Mouse (Mus musculus) thymus, adult 2 months (tissue): ENCODE results near the gene Pdia3. TPM values are rescaled to one million over a fixed set of nuclear protein-coding genes. Genes with fewer than 3 reads are reported as not detected.
"Not testable (repeated sequence)": the region's sequence is repeated elsewhere in the genome, so short reads cannot be mapped to it uniquely, and the experiment has no call there.

Experiments used
- DNase-seq: peaks from one replicate; pipeline ENCODE4 v3.0.0; 2021
- H3K27ac ChIP-seq: fragments of 200-500 bp; 2 replicates; pipeline ENCODE4 v1.5.1; 2012; ENCODE audit warnings: low read length, control low read depth; ENCODE audit not compliant: control insufficient read depth, insufficient read depth
- H3K27me3 ChIP-seq: fragments of 200-500 bp; 2 replicates; pipeline ENCODE4 v1.6.1; 2012; ENCODE audit warnings: mild to moderate bottlenecking, low read length, moderate library complexity, mixed read lengths; ENCODE audit not compliant: control insufficient read depth, insufficient read depth
- H3K36me3 ChIP-seq: fragments of 200-500 bp; 2 replicates; pipeline ENCODE4 v1.6.1; 2012; ENCODE audit warnings: mild to moderate bottlenecking, low read length, moderate library complexity; ENCODE audit not compliant: control insufficient read depth, insufficient read depth
- H3K4me1 ChIP-seq: fragments of 200-500 bp; replicated peaks from 2 replicates; pipeline ENCODE4 v1.6.1; 2012; ENCODE audit warnings: low read length; ENCODE audit not compliant: control insufficient read depth, insufficient read depth
- H3K4me3 ChIP-seq: fragments of 200-500 bp; 2 replicates; pipeline ENCODE4 v1.5.1; 2012; ENCODE audit warnings: mild to moderate bottlenecking, low read length, control low read depth, moderate library complexity; ENCODE audit not compliant: control insufficient read depth, insufficient read depth
- CTCF ChIP-seq: fragments of 200-500 bp; IDR thresholded peaks from 2 replicates; pipeline ENCODE4 v1.5.1; 2012; ENCODE audit warnings: mild to moderate bottlenecking, control low read depth, low read length, moderate library complexity, borderline replicate concordance; ENCODE audit not compliant: control insufficient read depth, poor library complexity, insufficient read depth; ENCODE audit errors: extremely low read depth
- POLR2A ChIP-seq: fragments of 200-500 bp; IDR thresholded peaks from 2 replicates; pipeline ENCODE4 v1.6.1; 2012; ENCODE audit warnings: mild to moderate bottlenecking, low read length, control low read depth, moderate library complexity; ENCODE audit not compliant: control insufficient read depth, poor library complexity, insufficient read depth; ENCODE audit errors: extremely low read depth
- WGBS: fragments of 180-500 bp; shearing (Covaris S2); methylation state at CpG from one replicate; pipeline ENCODE4 v1.1.7; 2018; 5-methylcytosine and 5-hydroxymethylcytosine counted together
- polyA plus RNA-seq: library from polyadenylated mRNA; depleted of rRNA; stranded (reverse); fragments of >200 nt; gene quantifications from 2 replicates; pipeline ENCODE4 v1.2.3, GENCODE M21; 2012

Gene Pdia3
- polyA plus RNA-seq, 1 experiment = 550 TPM

GRCm38 (mm10) chr2:121473301-121474179 lies 60.0 kb downstream of the Pdia3 start, which contains the start of gene Mfap1b:
Gene Mfap1b, minus strand, starts transcription at chr2:121474067.
- TF ChIP-seq POLR2A = peak; percentile 56; the same call in 1 of the 2 replicates
- not testable (repeated sequence) for H3K36me3 ChIP-seq, H3K27me3 ChIP-seq, H3K4me1 ChIP-seq, H3K27ac ChIP-seq
- DNase-seq = peak; percentile 77
- peak within 1 kb of the TSS; percentile 60 for H3K4me3 ChIP-seq
- WGBS = 5% methylated on average over 41 of the region's 41 CpGs

GRCm38 (mm10) chr2:121474180-121474535 lies 60.6 kb downstream of the Pdia3 start:
- H3K27ac ChIP-seq = no peak overlapping the region
- no peaks in the 10 kb centered on the region for H3K4me1 ChIP-seq
- no peak for DNase-seq
- no peaks in the 10 kb centered on the region for H3K36me3 ChIP-seq
- TF ChIP-seq POLR2A = no peak
- H3K27me3 ChIP-seq = no peaks in the 10 kb centered on the region
- WGBS = 29% methylated on average over 8 of the region's 8 CpGs
- peak overlapping the region; percentile 60 for H3K4me3 ChIP-seq

GRCm38 (mm10) chr2:121475306-121475705 lies 61.7 kb downstream of the Pdia3 start:
- WGBS = 96% methylated on average over 2 of the region's 2 CpGs

GRCm38 (mm10) chr2:121477491-121478266 lies 64.1 kb downstream of the Pdia3 start:
- no peak overlapping the region for H3K27ac ChIP-seq
- H3K4me3 ChIP-seq = no peak overlapping the region
- DNase-seq = no peak
- TF ChIP-seq POLR2A (no peak), CTCF (no peak)
- H3K4me1 ChIP-seq = no peaks in the 10 kb centered on the region
- H3K36me3 ChIP-seq = no peaks in the 10 kb centered on the region
- H3K27me3 ChIP-seq = no peaks in the 10 kb centered on the region
- WGBS = 97% methylated on average over 3 of the region's 3 CpGs

More at GRCm38 (mm10) chr2:121475306-121475705, 61.7 kb downstream of the Pdia3 start:
- H3K4me3 ChIP-seq, H3K27ac ChIP-seq, H3K4me1 ChIP-seq, H3K27me3 ChIP-seq, H3K36me3 ChIP-seq, DNase-seq: not testable (repeated sequence)

GRCm38 (mm10) chr2:121480498-121480897 lies 66.9 kb downstream of the Pdia3 start:
- peak; percentile 43 for DNase-seq
- TF ChIP-seq POLR2A (no peak), CTCF (no peak)
- 46% methylated on average over 3 of the region's 3 CpGs for WGBS
- Histone ChIP-seq H3K4me3 (no peak overlapping the region), H3K27me3 (no peaks in the 10 kb centered on the region), H3K36me3 (no peaks in the 10 kb centered on the region), H3K4me1 (no peaks in the 10 kb centered on the region), H3K27ac (no peak overlapping the region)

GRCm38 (mm10) chr2:121480916-121481315 lies 67.3 kb downstream of the Pdia3 start:
- H3K4me1 ChIP-seq, H3K27me3 ChIP-seq, H3K36me3 ChIP-seq, H3K27ac ChIP-seq, DNase-seq, H3K4me3 ChIP-seq: not testable (repeated sequence)
- WGBS = 91% methylated on average over 13 of the region's 13 CpGs

GRCm38 (mm10) chr2:121483576-121483975 lies 70.0 kb downstream of the Pdia3 start:
- Histone ChIP-seq H3K27me3 (no peaks in the 10 kb centered on the region), H3K36me3 (no peaks in the 10 kb centered on the region), H3K27ac (no peak overlapping the region), H3K4me1 (no peaks in the 10 kb centered on the region), H3K4me3 (no peak overlapping the region)
- TF ChIP-seq CTCF = no peak
- TF ChIP-seq POLR2A = no peak
- WGBS = 92% methylated on average over 8 of the region's 8 CpGs
- no peak for DNase-seq

- not testable (repeated sequence) for DNase-seq, H3K27me3 ChIP-seq, H3K4me3 ChIP-seq, H3K4me1 ChIP-seq, H3K36me3 ChIP-seq, H3K27ac ChIP-seq
- WGBS = 89% methylated on average over 2 of the region's 2 CpGs
These were observed 70.8 kb downstream of the Pdia3 start for GRCm38 (mm10) chr2:121484403-121484802.
